Mouse (Mus musculus): ENCODE data around the gene Slc22a23. TPM values are rescaled to one million over a fixed set of nuclear protein-coding genes. Genes with fewer than 3 reads are reported as not detected.

The Slc22a23 gene
- polyA plus RNA-seq, 2 experiments: 9.3 to 21.4 TPM

GRCm38 (mm10) chr13:34207714-34208470 is 137.1 kb downstream of the Slc22a23 start:
- no peak for TF ChIP-seq CTCF (IDR thresholded peaks at IDR 0.05; ENCODE audit: low read depth)
- TF ChIP-seq EP300 (IDR thresholded peaks at IDR 0.05; ENCODE audit: low read depth): no peak
- 74% methylated on average over 6 of the region's 6 CpGs for WGBS (ENCODE audit: insufficient replicate concordance)
- no peak for ATAC-seq (ENCODE audit: insufficient read depth)
- Histone ChIP-seq H3K36me3 (replicated peaks; ENCODE audit: control insufficient read depth, insufficient read depth, low read depth) (peaks cover 26% of the 10 kb centered on the region), H3K27me3 (ENCODE audit: control insufficient read depth, insufficient read depth, low read length) (no peaks in the 10 kb centered on the region), H3K9ac (replicated peaks) (no peak overlapping the region), H3K4me3 (ENCODE audit: insufficient read depth in 1 of 2, low read depth in 2 of 2, low read length in 2 of 2) (no peak overlapping the region), H3K27ac (no peak overlapping the region), H3K4me2 (ENCODE audit: low read depth) (no peak overlapping the region), H3K4me1 (replicated peaks; ENCODE audit: control insufficient read depth in 2 of 2, insufficient read depth in 2 of 2, low read length in 1 of 2) (0 out of 4 replicates have a peak, but pooled peaks cover 0 to 2% of the 10 kb centered on the region in 2 experiments), H3K9me3 (ENCODE audit: control insufficient read depth, low read length) (no peaks in the 10 kb centered on the region)
- no peak for DNase-seq (ENCODE audit: low read depth in 3 of 3, low spot score in 3 of 3)

- 0 out of 4 replicates have a peak, but pooled peaks cover 0 to 2% of the 10 kb centered on the region in 2 experiments for H3K4me1 ChIP-seq (replicated peaks; ENCODE audit: control insufficient read depth in 2 of 2, insufficient read depth in 2 of 2, low read length in 1 of 2)
- no peak overlapping the region for H3K4me2 ChIP-seq (ENCODE audit: low read depth)
- DNase-seq (ENCODE audit: low read depth in 3 of 3, low spot score in 3 of 3) (no peak), ATAC-seq (ENCODE audit: insufficient read depth) (no peak)
- H3K9ac ChIP-seq (replicated peaks): no peak overlapping the region
- no peaks in the 10 kb centered on the region for H3K27me3 ChIP-seq (ENCODE audit: control insufficient read depth, insufficient read depth, low read length)
- H3K36me3 ChIP-seq (replicated peaks; ENCODE audit: control insufficient read depth, insufficient read depth, low read depth): peaks cover 43% of the 10 kb centered on the region
- TF ChIP-seq CTCF (IDR thresholded peaks at IDR 0.05; ENCODE audit: low read depth) (no peak), EP300 (IDR thresholded peaks at IDR 0.05; ENCODE audit: low read depth) (no peak)
- 92% methylated on average over 3 of the region's 3 CpGs for WGBS (ENCODE audit: insufficient replicate concordance)
- no peak overlapping the region for H3K4me3 ChIP-seq (ENCODE audit: insufficient read depth in 1 of 2, low read depth in 2 of 2, low read length in 2 of 2)
- H3K27ac ChIP-seq: no peak overlapping the region
- H3K9me3 ChIP-seq (ENCODE audit: control insufficient read depth, low read length): no peaks in the 10 kb centered on the region
Measured at GRCm38 (mm10) chr13:34205216-34205615, 139.8 kb downstream of the Slc22a23 start.

- DNase-seq (ENCODE audit: low read depth in 3 of 3, low spot score in 3 of 3): no peak
- Histone ChIP-seq H3K4me2 (ENCODE audit: low read depth) (no peak overlapping the region), H3K27ac (no peak overlapping the region), H3K36me3 (replicated peaks; ENCODE audit: control insufficient read depth, insufficient read depth, low read depth) (peaks cover 87% of the 10 kb centered on the region), H3K4me3 (ENCODE audit: insufficient read depth in 1 of 2, low read depth in 2 of 2, low read length in 2 of 2) (no peak overlapping the region), H3K4me1 (replicated peaks; ENCODE audit: control insufficient read depth in 2 of 2, insufficient read depth in 2 of 2, low read length in 1 of 2) (no peaks in the 10 kb centered on the region), H3K9me3 (ENCODE audit: control insufficient read depth, low read length) (no peaks in the 10 kb centered on the region), H3K27me3 (ENCODE audit: control insufficient read depth, insufficient read depth, low read length) (no peaks in the 10 kb centered on the region), H3K9ac (replicated peaks) (no peak overlapping the region)
- no peak for ATAC-seq (ENCODE audit: insufficient read depth)
- TF ChIP-seq CTCF (IDR thresholded peaks at IDR 0.05; ENCODE audit: low read depth) (no peak), EP300 (IDR thresholded peaks at IDR 0.05; ENCODE audit: low read depth) (no peak)
- WGBS (ENCODE audit: insufficient replicate concordance): 85% methylated on average over 1 of the region's 1 CpGs
Measured at GRCm38 (mm10) chr13:34195676-34196075, 149.3 kb downstream of the Slc22a23 start.

GRCm38 (mm10) chr13:34193384-34193783 is 151.6 kb downstream of the Slc22a23 start:
- TF ChIP-seq CTCF (IDR thresholded peaks at IDR 0.05; ENCODE audit: low read depth) (no peak), EP300 (IDR thresholded peaks at IDR 0.05; ENCODE audit: low read depth) (no peak)
- WGBS (ENCODE audit: insufficient replicate concordance): 75% methylated on average over 8 of the region's 8 CpGs
- ATAC-seq (ENCODE audit: insufficient read depth) (no peak), DNase-seq (ENCODE audit: low read depth in 3 of 3, low spot score in 3 of 3) (no peak)
- H3K4me1 ChIP-seq (replicated peaks; ENCODE audit: control insufficient read depth in 2 of 2, insufficient read depth in 2 of 2, low read length in 1 of 2): no peaks in the 10 kb centered on the region
- no peak overlapping the region for H3K4me2 ChIP-seq (ENCODE audit: low read depth)
- H3K36me3 ChIP-seq (replicated peaks; ENCODE audit: control insufficient read depth, insufficient read depth, low read depth): peaks cover 92% of the 10 kb centered on the region
- H3K4me3 ChIP-seq (ENCODE audit: insufficient read depth in 1 of 2, low read depth in 2 of 2, low read length in 2 of 2): no peak overlapping the region
- H3K27ac ChIP-seq: no peak overlapping the region
- H3K27me3 ChIP-seq (ENCODE audit: control insufficient read depth, insufficient read depth, low read length): no peaks in the 10 kb centered on the region
- no peak overlapping the region for H3K9ac ChIP-seq (replicated peaks)
- H3K9me3 ChIP-seq (ENCODE audit: control insufficient read depth, low read length): no peaks in the 10 kb centered on the region

- H3K4me2 ChIP-seq (ENCODE audit: low read depth): no peak overlapping the region
- H3K36me3 ChIP-seq (replicated peaks; ENCODE audit: control insufficient read depth, insufficient read depth, low read depth): peaks cover 93% of the 10 kb centered on the region
- no peak overlapping the region for H3K27ac ChIP-seq
- no peak overlapping the region for H3K9ac ChIP-seq (replicated peaks)
- no peaks in the 10 kb centered on the region for H3K4me1 ChIP-seq (replicated peaks; ENCODE audit: control insufficient read depth in 2 of 2, insufficient read depth in 2 of 2, low read length in 1 of 2)
- WGBS (ENCODE audit: insufficient replicate concordance): 77% methylated on average over 8 of the region's 8 CpGs
- TF ChIP-seq CTCF (IDR thresholded peaks at IDR 0.05; ENCODE audit: low read depth): peak; percentile 26; the same call in 1 of the 2 replicates
- no peak for TF ChIP-seq EP300 (IDR thresholded peaks at IDR 0.05; ENCODE audit: low read depth)
- H3K9me3 ChIP-seq (ENCODE audit: control insufficient read depth, low read length): no peaks in the 10 kb centered on the region
- DNase-seq (ENCODE audit: low read depth in 3 of 3, low spot score in 3 of 3) (no peak), ATAC-seq (ENCODE audit: insufficient read depth) (0 out of 2 replicates have a peak, but pooled peaks have one; percentile 17)
- no peak overlapping the region for H3K4me3 ChIP-seq (ENCODE audit: insufficient read depth in 1 of 2, low read depth in 2 of 2, low read length in 2 of 2)
- no peaks in the 10 kb centered on the region for H3K27me3 ChIP-seq (ENCODE audit: control insufficient read depth, insufficient read depth, low read length)
Measured at GRCm38 (mm10) chr13:34192414-34193191, 152.4 kb downstream of the Slc22a23 start.

Data from liver, embryonic 14.5 days (tissue).